Mouse (Mus musculus): ENCODE results near the gene Tlr2.
"Not testable (repeated sequence)": the region's sequence is repeated elsewhere in the genome, so short reads cannot be mapped to it uniquely, and the experiment has no call there.

Tlr2 gene

DNA sequence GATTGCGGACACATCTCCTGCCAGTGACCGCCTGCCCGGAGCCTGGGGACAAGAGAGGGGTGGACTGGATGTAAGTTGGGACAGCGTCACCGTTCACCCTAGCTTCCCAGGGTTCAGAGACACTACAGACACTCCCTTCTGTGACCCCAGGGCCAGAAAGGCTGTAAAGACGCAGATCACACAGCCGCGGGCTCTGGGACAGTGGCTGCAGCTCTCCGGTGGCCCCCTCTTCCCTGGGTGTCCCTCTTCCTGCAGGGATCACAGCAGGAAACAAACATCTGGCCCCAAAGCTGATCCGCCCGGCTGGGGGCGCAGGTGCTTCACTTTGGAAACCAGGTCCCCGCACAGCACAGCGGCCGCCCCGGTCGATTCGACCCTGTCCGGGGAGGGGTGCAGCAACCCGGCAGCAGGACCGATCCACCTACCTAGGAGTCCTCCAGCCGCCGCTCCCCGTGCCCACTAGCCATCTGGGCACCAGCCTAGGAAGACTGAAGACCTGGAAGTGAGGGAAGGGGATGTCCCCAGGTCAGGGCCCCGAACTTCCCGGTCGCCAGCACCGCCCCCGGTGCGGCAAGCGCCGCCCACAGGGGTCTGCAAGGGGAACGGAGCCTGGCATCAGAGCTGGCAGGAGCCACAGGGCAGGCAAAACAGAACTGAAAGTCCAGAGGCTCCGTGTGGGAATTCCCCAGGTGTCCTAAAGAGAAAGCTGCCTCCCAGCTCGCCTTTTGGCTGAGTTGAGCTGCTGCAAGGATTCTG, at the start of gene Tlr2:
TSS of gene Tlr2 (minus strand) at position 673 of the 756 bp plus-strand sequence.
- no peak for DNase-seq (ENCODE audit: low read depth)

DNA sequence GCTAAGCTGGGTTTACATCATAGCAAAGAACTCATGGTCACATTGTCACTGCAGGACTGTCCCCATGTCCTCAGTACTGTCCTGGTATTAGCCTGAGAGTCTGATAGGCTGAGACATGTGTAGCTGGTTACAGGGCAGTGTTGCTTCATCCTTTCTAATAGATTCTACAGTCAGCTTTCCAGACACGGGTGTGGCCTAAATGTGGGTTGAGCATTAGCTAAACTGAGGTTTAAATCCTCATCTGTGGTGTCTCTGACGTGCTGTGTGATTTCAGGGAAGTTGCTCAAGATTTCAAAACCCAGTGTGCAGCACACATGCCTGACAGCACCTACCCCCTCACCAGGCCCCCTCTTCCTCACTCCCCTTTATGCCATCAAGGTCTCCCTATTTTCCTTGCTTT, 43.6 kb upstream of the Tlr2 start:
- DNase-seq (ENCODE audit: low read depth), result no peak

- DNase-seq (ENCODE audit: low read depth), result not testable (repeated sequence)
These were observed 37.9 kb upstream of the Tlr2 start for GRCm38 (mm10) chr3:83879261-83880050.

GRCm38 (mm10) chr3:83878801-83879200, 37.2 kb upstream of the Tlr2 start:
- no peak for DNase-seq (ENCODE audit: low read depth)

GRCm38 (mm10) chr3:83876299-83876698, 34.7 kb upstream of the Tlr2 start:
- DNase-seq (ENCODE audit: low read depth), result no peak

DNA sequence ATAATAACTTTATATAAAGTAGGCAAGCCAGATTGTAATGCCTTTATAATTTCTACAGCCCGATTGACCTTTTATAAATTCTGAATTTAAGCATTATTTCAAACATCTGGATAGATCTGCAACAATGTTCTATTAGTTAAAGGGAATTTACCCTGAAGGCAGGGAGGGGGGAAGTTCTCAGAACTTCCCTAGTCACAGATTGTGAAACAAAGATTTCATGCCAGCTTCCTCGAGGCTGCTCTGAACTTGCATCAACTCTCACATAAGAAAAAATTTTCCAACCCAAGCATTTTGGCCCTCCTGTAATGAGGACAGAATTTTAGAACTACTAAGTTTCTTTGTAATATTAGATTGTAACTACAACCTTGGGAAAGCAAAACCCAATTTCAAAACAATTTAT, 33.5 kb upstream of the Tlr2 start:
- DNase-seq (ENCODE audit: low read depth), result not testable (repeated sequence)

GRCm38 (mm10) chr3:83872853-83873252, 31.3 kb upstream of the Tlr2 start:
- not testable (repeated sequence) for DNase-seq (ENCODE audit: low read depth)

DNA sequence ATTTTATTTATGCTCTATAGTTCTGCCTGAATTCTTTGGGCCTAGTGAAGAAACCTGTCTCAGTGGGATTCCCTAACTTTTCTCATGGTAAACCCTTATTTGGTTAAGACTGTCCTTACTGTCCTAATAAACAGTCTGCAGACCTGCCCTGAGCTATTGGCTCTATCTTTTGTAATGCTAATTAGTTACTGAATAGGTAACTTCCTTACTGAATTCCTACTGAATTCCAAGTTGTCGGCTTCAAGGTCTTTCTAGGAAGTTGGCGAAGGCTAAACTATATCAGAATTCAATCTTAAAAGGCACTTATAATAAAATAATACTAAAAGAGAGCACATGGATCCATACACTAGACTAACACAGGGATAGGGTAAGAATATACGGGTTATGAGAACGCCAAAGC, 30.4 kb upstream of the Tlr2 start:
- DNase-seq (ENCODE audit: low read depth), result not testable (repeated sequence)

- not testable (repeated sequence) for DNase-seq (ENCODE audit: low read depth)
These were observed 30.0 kb upstream of the Tlr2 start for GRCm38 (mm10) chr3:83871559-83871958.

GRCm38 (mm10) chr3:83869776-83870175, 28.2 kb upstream of the Tlr2 start:
- no peak for DNase-seq (ENCODE audit: low read depth)

GRCm38 (mm10) chr3:83867026-83867425, 25.5 kb upstream of the Tlr2 start:
- DNase-seq (ENCODE audit: low read depth), result not testable (repeated sequence)

DNA sequence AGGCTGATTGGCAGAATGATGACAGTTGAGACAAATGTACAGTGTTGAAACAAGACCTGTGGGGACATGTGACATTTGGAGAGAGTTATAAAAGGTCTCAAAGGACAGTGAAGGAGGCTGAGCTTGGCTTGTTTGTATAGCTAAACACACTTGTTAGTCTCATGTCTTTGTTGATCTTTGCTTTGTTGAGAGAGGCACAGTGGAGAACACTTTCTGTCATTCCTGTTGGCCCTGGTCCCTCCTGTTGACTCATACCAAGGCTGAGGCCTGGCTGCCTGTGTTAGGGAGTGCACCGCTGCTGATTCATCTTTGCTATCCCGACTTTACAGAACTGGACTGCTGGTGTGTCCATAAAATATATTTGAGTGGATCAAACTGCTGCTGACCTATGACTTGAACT, 23.6 kb upstream of the Tlr2 start:
- no peak for DNase-seq (ENCODE audit: low read depth)

GRCm38 (mm10) chr3:83864064-83864548, 22.5 kb upstream of the Tlr2 start:
- no peak for DNase-seq (ENCODE audit: low read depth)

DNA sequence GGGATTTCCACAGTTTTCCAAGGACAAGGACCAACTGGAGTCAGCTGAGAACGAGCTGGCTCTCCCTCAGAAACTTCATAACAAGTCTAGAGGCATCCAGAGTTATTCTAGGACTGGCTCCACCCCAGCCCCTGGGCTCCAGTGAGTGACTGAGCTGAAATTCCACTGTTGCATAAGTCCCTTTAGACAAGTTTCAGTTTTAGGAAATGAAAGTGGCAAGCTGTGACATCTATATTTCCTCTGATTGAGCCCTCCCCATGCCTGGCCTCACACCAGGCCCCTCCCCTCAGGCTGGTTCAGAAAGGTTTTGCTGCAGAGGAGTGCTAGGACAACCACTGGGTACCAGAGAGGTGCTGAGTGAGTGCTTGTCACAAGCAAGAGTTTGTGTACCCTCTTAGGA, 21.4 kb upstream of the Tlr2 start:
- no peak for DNase-seq (ENCODE audit: low read depth)

- no peak for DNase-seq (ENCODE audit: low read depth)
These were observed 18.0 kb upstream of the Tlr2 start for GRCm38 (mm10) chr3:83859595-83859994.

DNA sequence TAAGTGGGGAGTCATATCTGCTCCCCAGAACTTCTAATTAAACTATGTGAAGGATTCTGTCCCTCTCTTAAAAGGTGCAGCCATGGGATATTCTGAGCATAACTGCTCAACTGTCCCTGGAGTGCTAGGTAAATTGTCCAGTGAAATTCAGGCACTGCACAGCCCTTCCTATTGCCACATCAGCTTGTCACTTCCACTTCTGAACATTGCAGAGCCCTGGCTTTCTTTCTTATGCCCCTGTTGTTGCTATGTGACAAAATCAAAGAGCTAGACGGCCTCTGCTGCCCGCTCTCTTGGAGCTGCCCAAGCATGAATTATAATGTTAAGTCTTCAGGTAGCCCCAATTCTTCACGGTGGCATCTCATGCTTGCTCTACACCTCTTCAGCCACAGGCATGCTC, 17.5 kb upstream of the Tlr2 start:
- no peak for DNase-seq (ENCODE audit: low read depth)

DNA sequence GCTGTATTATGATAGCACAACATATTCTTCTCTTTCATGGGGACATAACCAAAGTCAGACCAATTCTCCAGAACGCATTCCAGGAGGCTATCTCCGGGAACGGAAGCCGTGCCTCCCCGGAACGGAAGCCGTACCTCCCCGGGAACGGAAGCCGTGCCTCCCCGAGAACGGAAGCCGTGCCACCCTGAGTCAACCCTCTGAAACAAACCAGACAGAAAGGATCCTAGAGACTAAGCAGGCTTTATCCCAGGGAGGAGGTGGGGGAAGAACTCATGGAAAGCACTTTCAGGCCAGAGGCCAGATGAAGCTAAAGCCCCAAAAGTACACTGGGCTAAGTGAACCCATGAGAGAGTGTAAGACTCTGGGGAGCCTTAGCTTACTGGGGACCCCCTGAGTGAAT, 16.1 kb upstream of the Tlr2 start:
- no peak for DNase-seq (ENCODE audit: low read depth)

DNA sequence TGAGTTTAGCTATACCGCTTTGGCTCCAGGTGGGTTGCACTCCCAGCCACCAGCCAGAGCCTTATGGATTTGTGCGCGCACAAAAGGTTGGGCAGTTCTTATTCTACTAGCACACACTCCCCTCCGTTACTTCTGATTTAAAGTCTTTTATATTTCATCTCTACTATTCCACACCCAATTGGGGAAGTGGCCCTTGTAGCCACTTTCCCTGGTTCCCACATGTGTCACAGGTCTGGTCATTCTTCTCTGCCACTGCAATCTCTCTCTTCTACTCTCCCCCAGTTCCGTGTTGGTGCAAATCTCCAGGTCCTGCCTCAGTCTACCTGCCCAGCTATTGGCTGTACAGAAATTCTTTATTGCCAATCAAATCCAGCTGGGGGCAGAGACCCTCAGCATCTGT, 14.1 kb upstream of the Tlr2 start:
- no peak for DNase-seq (ENCODE audit: low read depth)

GRCm38 (mm10) chr3:83849341-83849740, 7.8 kb upstream of the Tlr2 start:
- no peak for DNase-seq (ENCODE audit: low read depth)

DNA sequence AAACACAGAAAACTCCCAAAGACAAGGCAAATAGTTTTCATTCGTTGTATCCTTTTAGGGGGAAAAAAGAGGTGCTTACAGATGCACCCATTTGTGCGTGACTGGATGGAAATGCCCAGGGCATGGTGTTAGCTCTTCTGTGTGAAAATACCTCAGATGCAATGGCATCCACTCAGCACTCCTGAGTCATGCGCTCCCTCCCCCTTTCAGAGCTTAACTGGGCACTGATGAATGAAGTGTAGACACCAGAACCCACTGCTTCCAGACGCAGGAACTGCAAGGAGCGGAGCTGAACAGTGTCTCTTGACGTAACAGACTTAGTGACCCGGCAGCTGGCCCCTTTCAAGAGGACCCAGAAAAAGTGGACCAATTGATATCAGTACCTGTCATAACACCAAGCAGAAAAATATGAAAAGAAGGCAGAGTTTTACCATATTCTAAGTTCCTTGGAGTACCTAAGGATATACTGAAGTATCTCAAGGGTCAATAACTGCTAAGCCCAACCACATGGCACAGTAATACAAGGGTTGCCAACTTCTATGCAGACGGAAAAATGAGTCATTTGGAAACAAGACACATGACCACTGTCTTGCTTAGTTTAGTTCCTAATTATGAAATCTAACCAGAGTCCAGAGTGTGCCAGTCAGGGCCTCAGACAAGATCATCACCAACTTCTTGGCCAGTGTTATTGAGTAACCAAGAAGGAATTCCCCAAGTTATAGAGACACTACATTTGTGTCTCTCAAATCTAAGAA, 3.4 kb upstream of the Tlr2 start:
- no peak for DNase-seq (ENCODE audit: low read depth)

DNA sequence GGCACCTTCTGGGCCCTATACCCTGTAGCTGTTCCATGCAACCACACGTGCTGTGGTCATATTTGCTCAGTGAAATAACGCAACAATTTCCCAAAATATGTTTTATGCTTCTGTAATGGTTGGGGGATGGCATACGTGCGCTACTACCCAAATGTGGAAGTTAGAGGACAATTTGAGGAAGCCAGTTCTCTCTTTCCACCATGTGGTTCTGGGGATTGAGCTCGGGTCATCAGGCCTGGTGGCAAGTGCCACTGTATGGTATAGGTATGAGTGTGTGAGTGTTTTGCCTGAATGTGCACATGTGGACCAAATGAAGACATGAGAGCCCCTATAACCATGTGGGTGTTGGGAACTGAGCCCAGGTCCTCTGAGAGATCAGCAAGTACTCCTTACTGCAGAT, 2.1 kb downstream of the Tlr2 start:
- no peak for DNase-seq (ENCODE audit: low read depth)

DNA sequence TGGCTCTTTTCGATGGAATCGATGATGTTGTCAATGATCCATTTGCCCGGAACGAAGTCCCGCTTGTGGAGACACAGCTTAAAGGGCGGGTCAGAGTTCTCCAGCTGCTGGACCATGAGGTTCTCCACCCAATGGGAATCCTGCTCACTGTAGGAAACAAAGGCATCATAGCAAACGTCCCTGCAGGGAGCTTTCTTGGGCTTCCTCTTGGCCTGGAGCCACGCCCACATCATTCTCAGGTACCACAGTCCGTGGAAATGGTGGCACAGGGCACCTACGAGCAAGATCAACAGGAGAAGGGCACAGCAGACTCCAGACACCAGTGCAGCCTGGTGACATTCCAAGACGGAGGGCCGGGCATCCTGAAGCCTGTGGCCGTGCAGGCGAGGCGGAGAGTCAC, 4.9 kb downstream of the Tlr2 start:
- DNase-seq (ENCODE audit: low read depth), result no peak

Measured in c-Kit-positive CD71-positive TER-119-negative erythroid progenitor cells, embryonic 14.5 days (primary cell).